Mouse (Mus musculus): ENCODE measurements around the gene Serpinf2. TPM values are rescaled to one million over a fixed set of nuclear protein-coding genes. Genes with fewer than 3 reads are reported as not detected.

Gene Serpinf2
- polyA plus RNA-seq, 1 experiment: not detected

DNA sequence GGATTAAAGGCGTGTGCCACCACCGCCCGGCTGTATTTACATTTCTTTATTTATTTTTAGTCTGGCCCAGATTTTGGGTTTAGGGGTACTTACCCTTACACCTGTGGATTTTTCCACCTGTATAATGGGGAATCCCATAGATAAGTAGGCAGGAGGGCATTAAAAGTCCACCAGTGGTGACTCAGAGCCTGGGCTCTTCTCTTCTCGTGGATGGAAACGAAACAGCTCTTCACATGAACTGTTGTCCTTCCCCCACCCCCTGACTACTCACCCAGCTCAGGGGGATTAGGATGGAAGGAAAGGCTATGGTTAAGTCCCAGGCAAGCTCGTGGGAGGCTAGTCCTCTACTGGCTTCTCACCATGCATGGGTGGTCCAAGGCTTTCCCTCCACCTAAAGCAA is 25.0 kb upstream of the Serpinf2 start:
- no peak overlapping the region for H3K27ac ChIP-seq (ENCODE audit: insufficient read depth, low read length)
- H3K9me3 ChIP-seq (replicated peaks; ENCODE audit: control insufficient read depth, insufficient read depth, low read length, poor library complexity, severe bottlenecking): no peaks in the 10 kb centered on the region
- H3K4me1 ChIP-seq (ENCODE audit: control insufficient read depth, insufficient read depth, low read length): no peaks in the 10 kb centered on the region
- TF ChIP-seq CTCF (IDR thresholded peaks at IDR 0.05; ENCODE audit: low read depth, low read length): no peak
- TF ChIP-seq POLR2A (IDR thresholded peaks at IDR 0.05; ENCODE audit: insufficient read depth, low read length): no peak
- no peak for TF ChIP-seq EP300 (IDR thresholded peaks at IDR 0.05; ENCODE audit: insufficient read depth, low read depth, low read length)
- no peaks in the 10 kb centered on the region for H3K27me3 ChIP-seq (ENCODE audit: control insufficient read depth, insufficient read depth, low read length, poor library complexity, severe bottlenecking)
- peaks cover 5% of the 10 kb centered on the region for H3K36me3 ChIP-seq (ENCODE audit: control insufficient read depth, insufficient read depth, low read length, poor library complexity, severe bottlenecking)
- no peak overlapping the region for H3K4me3 ChIP-seq (ENCODE audit: low read depth, low read length)
- H3K9ac ChIP-seq (ENCODE audit: low read depth, poor library complexity, severe bottlenecking): no peak overlapping the region

DNA sequence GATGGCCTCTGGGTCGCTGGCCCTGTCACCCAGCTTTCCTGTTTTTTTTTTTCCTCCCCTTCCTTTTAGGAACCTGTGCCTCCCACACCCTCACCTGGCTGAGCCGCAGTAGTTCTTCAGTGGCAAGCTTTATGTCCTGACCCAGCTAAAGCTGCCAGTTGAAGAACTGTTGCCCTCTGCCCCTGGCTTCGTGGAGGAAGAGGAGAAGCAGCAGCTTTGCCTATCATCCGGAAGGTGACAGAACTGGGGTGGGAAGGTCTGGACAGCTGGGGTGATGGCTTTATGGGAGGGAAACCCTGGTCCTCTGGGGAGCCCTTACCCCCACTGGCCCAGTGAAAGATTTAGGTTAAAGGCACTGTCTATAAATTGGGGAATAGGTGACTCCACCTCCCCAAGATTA is 24.2 kb upstream of the Serpinf2 start:
- Histone ChIP-seq H3K27me3 (ENCODE audit: control insufficient read depth, insufficient read depth, low read length, poor library complexity, severe bottlenecking) (no peaks in the 10 kb centered on the region), H3K4me3 (ENCODE audit: low read depth, low read length) (no peak overlapping the region), H3K9ac (ENCODE audit: low read depth, poor library complexity, severe bottlenecking) (peak overlapping the region; percentile 70; the same call in 1 of the 2 replicates), H3K36me3 (ENCODE audit: control insufficient read depth, insufficient read depth, low read length, poor library complexity, severe bottlenecking) (peaks cover 5% of the 10 kb centered on the region), H3K4me1 (ENCODE audit: control insufficient read depth, insufficient read depth, low read length) (no peaks in the 10 kb centered on the region), H3K27ac (ENCODE audit: insufficient read depth, low read length) (0 out of 2 replicates have a peak overlapping the region, but pooled peaks have one; percentile 20), H3K9me3 (replicated peaks; ENCODE audit: control insufficient read depth, insufficient read depth, low read length, poor library complexity, severe bottlenecking) (no peaks in the 10 kb centered on the region)
- TF ChIP-seq CTCF (IDR thresholded peaks at IDR 0.05; ENCODE audit: low read depth, low read length) (no peak), EP300 (IDR thresholded peaks at IDR 0.05; ENCODE audit: insufficient read depth, low read depth, low read length) (no peak), POLR2A (IDR thresholded peaks at IDR 0.05; ENCODE audit: insufficient read depth, low read length) (no peak)

DNA sequence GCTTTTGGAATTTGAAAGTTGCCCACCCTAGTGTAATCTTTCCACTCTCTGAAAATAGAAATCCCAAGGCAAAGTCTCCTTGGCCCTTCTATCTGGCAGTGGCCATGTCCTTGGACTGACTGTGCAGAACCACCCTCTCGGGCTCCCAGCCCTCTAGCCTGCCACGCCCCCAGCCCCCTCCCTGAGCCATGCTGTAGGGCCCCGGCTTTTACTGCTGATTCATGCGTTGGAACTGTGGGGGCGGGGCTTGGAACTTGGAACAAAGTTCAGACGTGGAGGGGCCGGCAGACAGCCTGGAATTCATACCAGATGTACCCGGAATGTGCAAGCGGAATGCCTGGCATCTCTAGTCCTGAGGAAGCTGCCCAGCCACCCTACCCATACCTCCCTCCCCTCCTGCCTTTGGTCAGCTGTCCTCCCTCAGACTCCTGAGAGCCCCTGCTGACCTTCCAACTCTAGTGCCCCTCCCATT is 23.5 kb upstream of the Serpinf2 start:
- Histone ChIP-seq H3K4me3 (ENCODE audit: low read depth, low read length) (peak overlapping the region; percentile 49), H3K27ac (ENCODE audit: insufficient read depth, low read length) (peak overlapping the region; percentile 92), H3K9ac (ENCODE audit: low read depth, poor library complexity, severe bottlenecking) (peak overlapping the region; percentile 70), H3K36me3 (ENCODE audit: control insufficient read depth, insufficient read depth, low read length, poor library complexity, severe bottlenecking) (peaks cover 5% of the 10 kb centered on the region), H3K9me3 (replicated peaks; ENCODE audit: control insufficient read depth, insufficient read depth, low read length, poor library complexity, severe bottlenecking) (no peaks in the 10 kb centered on the region), H3K4me1 (ENCODE audit: control insufficient read depth, insufficient read depth, low read length) (no peaks in the 10 kb centered on the region), H3K27me3 (ENCODE audit: control insufficient read depth, insufficient read depth, low read length, poor library complexity, severe bottlenecking) (no peaks in the 10 kb centered on the region)
- no peak for TF ChIP-seq CTCF (IDR thresholded peaks at IDR 0.05; ENCODE audit: low read depth, low read length)
- TF ChIP-seq EP300 (IDR thresholded peaks at IDR 0.05; ENCODE audit: insufficient read depth, low read depth, low read length): no peak
- TF ChIP-seq POLR2A (IDR thresholded peaks at IDR 0.05; ENCODE audit: insufficient read depth, low read length): no peak

DNA sequence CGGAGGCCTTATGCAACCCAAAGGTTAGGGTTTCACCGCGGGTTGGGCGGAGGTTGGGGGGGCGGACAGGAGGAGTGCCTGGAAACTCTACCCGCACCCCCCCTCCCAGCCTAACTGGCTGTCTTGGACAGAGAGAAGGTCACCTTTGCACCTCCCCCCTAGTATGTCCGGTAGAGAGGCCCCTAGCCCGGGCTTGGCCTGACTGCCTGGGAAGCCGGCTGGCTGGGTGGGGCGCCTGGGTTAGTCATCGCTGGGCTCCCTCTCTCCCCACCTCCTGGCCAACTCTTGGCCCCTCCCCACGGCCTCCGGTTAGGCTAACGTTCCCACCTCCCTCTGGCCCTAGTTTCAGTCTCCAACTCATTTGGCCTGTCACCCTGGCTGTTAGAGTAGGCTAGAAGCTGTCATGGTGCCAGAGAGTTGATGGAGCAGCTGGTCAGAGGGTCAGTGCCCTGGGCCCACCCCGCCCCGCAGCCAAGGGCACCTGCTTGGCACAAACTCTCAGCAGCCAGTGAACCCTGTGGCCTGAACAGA is 22.9 kb upstream of the Serpinf2 start:
- TF ChIP-seq CTCF (IDR thresholded peaks at IDR 0.05; ENCODE audit: low read depth, low read length) (no peak), EP300 (IDR thresholded peaks at IDR 0.05; ENCODE audit: insufficient read depth, low read depth, low read length) (peak; percentile 57; the same call in 1 of the 2 replicates)

DNA sequence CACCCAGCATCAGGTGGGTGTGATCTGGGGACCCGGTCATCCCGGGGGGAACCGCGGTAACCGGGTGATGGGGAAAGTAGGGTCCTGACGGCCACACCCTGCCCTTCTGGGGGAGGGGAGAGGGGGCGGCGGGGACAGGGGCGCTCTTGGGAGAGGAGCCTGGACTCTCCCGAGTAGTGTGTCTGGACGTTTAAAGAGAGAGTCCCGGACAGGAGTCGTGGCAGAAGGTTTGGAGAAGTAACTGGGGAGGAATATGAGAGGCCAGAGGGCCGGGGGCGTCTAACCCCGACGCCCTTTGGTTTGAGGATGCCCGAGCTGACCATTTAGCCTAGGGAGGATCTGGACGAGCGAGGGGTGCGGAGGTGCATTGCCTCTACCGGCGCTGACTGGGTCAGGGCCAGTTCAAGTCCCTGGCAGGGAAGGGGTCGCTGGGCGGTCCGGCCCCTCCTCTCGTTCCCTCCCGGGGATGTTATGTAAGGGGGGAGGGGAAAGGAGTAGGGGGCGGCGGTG is 22.4 kb upstream of the Serpinf2 start:
- peaks cover 5% of the 10 kb centered on the region for H3K36me3 ChIP-seq (ENCODE audit: control insufficient read depth, insufficient read depth, low read length, poor library complexity, severe bottlenecking)
- no peaks in the 10 kb centered on the region for H3K27me3 ChIP-seq (ENCODE audit: control insufficient read depth, insufficient read depth, low read length, poor library complexity, severe bottlenecking)
- no peaks in the 10 kb centered on the region for H3K4me1 ChIP-seq (ENCODE audit: control insufficient read depth, insufficient read depth, low read length)
- H3K27ac ChIP-seq (ENCODE audit: insufficient read depth, low read length): peak overlapping the region; percentile 61
- peak overlapping the region; percentile 63 for H3K4me3 ChIP-seq (ENCODE audit: low read depth, low read length)
- no peak for TF ChIP-seq CTCF (IDR thresholded peaks at IDR 0.05; ENCODE audit: low read depth, low read length)
- no peak for TF ChIP-seq EP300 (IDR thresholded peaks at IDR 0.05; ENCODE audit: insufficient read depth, low read depth, low read length)
- TF ChIP-seq POLR2A (IDR thresholded peaks at IDR 0.05; ENCODE audit: insufficient read depth, low read length): no peak
- no peaks in the 10 kb centered on the region for H3K9me3 ChIP-seq (replicated peaks; ENCODE audit: control insufficient read depth, insufficient read depth, low read length, poor library complexity, severe bottlenecking)
- H3K9ac ChIP-seq (ENCODE audit: low read depth, poor library complexity, severe bottlenecking): peak overlapping the region; percentile 70

More for the DNA sequence above, 22.9 kb upstream of the Serpinf2 start:
- H3K4me3 ChIP-seq (ENCODE audit: low read depth, low read length): peak overlapping the region; percentile 63
- H3K9me3 ChIP-seq (replicated peaks; ENCODE audit: control insufficient read depth, insufficient read depth, low read length, poor library complexity, severe bottlenecking): no peaks in the 10 kb centered on the region
- H3K36me3 ChIP-seq (ENCODE audit: control insufficient read depth, insufficient read depth, low read length, poor library complexity, severe bottlenecking): peaks cover 5% of the 10 kb centered on the region
- peak overlapping the region; percentile 92 for H3K27ac ChIP-seq (ENCODE audit: insufficient read depth, low read length)
- H3K4me1 ChIP-seq (ENCODE audit: control insufficient read depth, insufficient read depth, low read length): no peaks in the 10 kb centered on the region
- H3K27me3 ChIP-seq (ENCODE audit: control insufficient read depth, insufficient read depth, low read length, poor library complexity, severe bottlenecking): no peaks in the 10 kb centered on the region
- peak overlapping the region; percentile 70 for H3K9ac ChIP-seq (ENCODE audit: low read depth, poor library complexity, severe bottlenecking)
